Mouse (Mus musculus): ENCODE measurements at regions not wholly inside any gene's neighbourhood (a gene's known extent, or its start where the extent isn't known, plus 50 kb on each side); places are given as distances from the start of the nearest gene placed in this dataset.

DNA sequence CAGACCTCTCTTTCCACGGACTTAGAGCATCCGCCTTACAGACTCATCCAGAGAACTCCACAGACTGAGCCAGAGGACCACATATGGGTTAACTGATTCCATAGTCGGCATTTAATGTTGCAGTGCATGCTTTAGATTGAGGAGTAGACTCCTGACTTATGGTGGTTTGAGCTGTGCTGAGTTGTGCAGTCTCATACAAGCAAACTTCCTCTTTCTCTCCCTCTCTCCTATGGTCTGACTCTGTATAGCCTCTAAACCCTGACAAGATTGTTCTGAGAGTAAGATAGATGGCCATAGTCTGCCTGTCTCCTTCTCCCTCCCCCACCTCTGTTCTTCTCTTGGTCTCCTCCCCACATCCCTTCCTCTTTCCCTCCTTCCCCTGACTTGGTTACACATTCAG lies 616.0 kb downstream of the Ryr2 start:
- no peaks in the 10 kb centered on the region for H3K4me1 ChIP-seq (ENCODE audit: insufficient read depth)
- WGBS: 84% methylated on average over 3 of the region's 3 CpGs
- ATAC-seq: no peak

GRCm38 (mm10) chr13:11483142-11483541 lies 623.6 kb downstream of the Ryr2 start:
- Histone ChIP-seq H3K9ac (no peak overlapping the region), H3K27me3 (ENCODE audit: insufficient read depth, low read length) (no peaks in the 10 kb centered on the region), H3K36me3 (ENCODE audit: insufficient read depth) (no peaks in the 10 kb centered on the region), H3K27ac (ENCODE audit: low read depth, low read length) (no peak overlapping the region), H3K4me2 (ENCODE audit: low read depth) (no peak overlapping the region), H3K4me1 (ENCODE audit: insufficient read depth) (no peaks in the 10 kb centered on the region), H3K4me3 (ENCODE audit: low read depth, low read length) (no peak overlapping the region), H3K9me3 (ENCODE audit: low read length) (no peaks in the 10 kb centered on the region)
- DNase-seq (no peak), ATAC-seq (no peak)
- 55% methylated on average over 1 of the region's 1 CpGs for WGBS
- TF ChIP-seq CTCF (IDR thresholded peaks at IDR 0.05; ENCODE audit: low read depth): no peak

More for the DNA sequence above, 616.0 kb downstream of the Ryr2 start:
- H3K9ac ChIP-seq: no peak overlapping the region
- H3K27me3 ChIP-seq (ENCODE audit: insufficient read depth, low read length): no peaks in the 10 kb centered on the region
- DNase-seq: no peak
- H3K4me3 ChIP-seq (ENCODE audit: low read depth, low read length): no peak overlapping the region
- H3K9me3 ChIP-seq (ENCODE audit: low read length): no peaks in the 10 kb centered on the region
- H3K27ac ChIP-seq (ENCODE audit: low read depth, low read length): no peak overlapping the region
- no peak for TF ChIP-seq CTCF (IDR thresholded peaks at IDR 0.05; ENCODE audit: low read depth)
- no peak overlapping the region for H3K4me2 ChIP-seq (ENCODE audit: low read depth)
- no peaks in the 10 kb centered on the region for H3K36me3 ChIP-seq (ENCODE audit: insufficient read depth)

DNA sequence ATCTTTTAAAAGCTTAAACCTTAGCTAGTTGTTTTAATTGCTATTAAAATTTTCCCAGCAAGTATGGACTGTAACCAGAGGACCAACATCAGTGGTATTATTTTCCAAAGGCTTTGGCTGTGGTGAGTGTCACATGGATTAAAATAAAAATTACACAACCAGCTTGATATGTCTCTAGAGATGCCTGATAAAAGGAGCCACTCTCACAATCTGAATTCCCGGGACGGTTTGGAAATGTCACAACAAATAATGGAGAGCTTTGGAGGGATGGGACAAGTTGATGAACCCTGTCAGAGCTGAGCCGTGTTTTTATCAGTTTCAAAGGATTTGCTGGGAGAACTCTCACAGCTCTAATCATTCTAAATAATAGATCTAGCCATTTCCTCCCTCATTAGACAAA lies 624.0 kb downstream of the Ryr2 start:
- no peaks in the 10 kb centered on the region for H3K36me3 ChIP-seq (ENCODE audit: insufficient read depth)
- no peaks in the 10 kb centered on the region for H3K27me3 ChIP-seq (ENCODE audit: insufficient read depth, low read length)
- H3K9ac ChIP-seq: no peak overlapping the region
- no peak for ATAC-seq
- H3K4me1 ChIP-seq (ENCODE audit: insufficient read depth): no peaks in the 10 kb centered on the region
- no peak overlapping the region for H3K4me3 ChIP-seq (ENCODE audit: low read depth, low read length)
- no peak for DNase-seq
- TF ChIP-seq CTCF (IDR thresholded peaks at IDR 0.05; ENCODE audit: low read depth): no peak
- no peaks in the 10 kb centered on the region for H3K9me3 ChIP-seq (ENCODE audit: low read length)
- WGBS: 22% methylated on average over 3 of the region's 3 CpGs
- H3K4me2 ChIP-seq (ENCODE audit: low read depth): no peak overlapping the region
- no peak overlapping the region for H3K27ac ChIP-seq (ENCODE audit: low read depth, low read length)

DNA sequence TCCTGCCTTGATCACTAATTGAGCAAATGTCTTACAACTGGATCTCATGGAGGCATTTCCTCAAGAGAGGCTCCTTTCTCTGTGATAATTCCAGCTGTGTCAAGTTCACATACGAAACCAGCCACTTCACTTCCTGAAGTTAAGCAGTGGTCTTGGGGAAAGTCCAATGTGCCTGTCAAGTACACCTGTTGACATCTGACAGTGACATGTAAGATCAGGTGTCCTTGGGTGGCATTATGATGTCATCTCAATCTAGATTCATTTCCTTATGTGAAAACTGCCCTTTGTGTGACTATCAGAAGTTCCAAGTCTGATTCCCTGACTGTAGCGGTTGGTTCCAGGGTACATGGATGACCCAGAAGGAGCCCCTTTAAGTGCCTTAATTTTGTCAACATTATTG lies 646.5 kb downstream of the Ryr2 start:
- WGBS: 93% methylated on average over 2 of the region's 2 CpGs
- H3K9ac ChIP-seq: no peak overlapping the region
- no peaks in the 10 kb centered on the region for H3K27me3 ChIP-seq (ENCODE audit: insufficient read depth, low read length)
- no peak overlapping the region for H3K4me2 ChIP-seq (ENCODE audit: low read depth)
- no peaks in the 10 kb centered on the region for H3K36me3 ChIP-seq (ENCODE audit: insufficient read depth)
- ATAC-seq (no peak), DNase-seq (no peak)
- H3K9me3 ChIP-seq (ENCODE audit: low read length): no peaks in the 10 kb centered on the region
- H3K27ac ChIP-seq (ENCODE audit: low read depth, low read length): no peak overlapping the region
- no peaks in the 10 kb centered on the region for H3K4me1 ChIP-seq (ENCODE audit: insufficient read depth)
- H3K4me3 ChIP-seq (ENCODE audit: low read depth, low read length): no peak overlapping the region
- no peak for TF ChIP-seq CTCF (IDR thresholded peaks at IDR 0.05; ENCODE audit: low read depth)

- DNase-seq: no peak
Measured at GRCm38 (mm10) chr13:11455113-11455512, 651.6 kb downstream of the Ryr2 start.

DNA sequence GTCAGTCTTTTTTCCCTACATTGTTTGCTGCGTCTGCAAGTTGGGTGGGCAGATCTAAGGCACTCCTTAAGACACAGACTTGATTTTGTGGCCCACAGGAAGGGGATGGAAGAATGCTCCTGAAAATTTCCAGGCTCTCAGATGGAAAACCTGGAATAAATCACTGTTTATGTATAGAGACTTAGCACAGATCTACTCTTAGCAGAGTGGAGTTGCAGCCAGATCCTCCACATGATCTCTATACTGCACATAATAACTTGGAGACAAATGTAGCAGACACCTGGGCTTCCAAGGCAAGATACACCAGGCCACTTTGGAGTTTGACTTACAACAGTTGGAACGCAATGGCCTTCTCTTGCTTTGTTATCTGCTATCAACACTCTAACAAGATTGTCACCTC lies 654.3 kb downstream of the Ryr2 start:
- ATAC-seq (no peak), DNase-seq (no peak)
- H3K4me3 ChIP-seq (ENCODE audit: low read depth, low read length): no peak overlapping the region
- no peaks in the 10 kb centered on the region for H3K36me3 ChIP-seq (ENCODE audit: insufficient read depth)
- H3K4me2 ChIP-seq (ENCODE audit: low read depth): no peak overlapping the region
- H3K4me1 ChIP-seq (ENCODE audit: insufficient read depth): no peaks in the 10 kb centered on the region
- no peaks in the 10 kb centered on the region for H3K9me3 ChIP-seq (ENCODE audit: low read length)
- 92% methylated on average over 2 of the region's 2 CpGs for WGBS
- no peak overlapping the region for H3K9ac ChIP-seq
- no peak for TF ChIP-seq CTCF (IDR thresholded peaks at IDR 0.05; ENCODE audit: low read depth)
- no peaks in the 10 kb centered on the region for H3K27me3 ChIP-seq (ENCODE audit: insufficient read depth, low read length)
- H3K27ac ChIP-seq (ENCODE audit: low read depth, low read length): no peak overlapping the region

More at GRCm38 (mm10) chr13:11455113-11455512, 651.6 kb downstream of the Ryr2 start:
- H3K36me3 ChIP-seq (ENCODE audit: insufficient read depth): no peaks in the 10 kb centered on the region
- H3K9ac ChIP-seq: no peak overlapping the region
- no peaks in the 10 kb centered on the region for H3K27me3 ChIP-seq (ENCODE audit: insufficient read depth, low read length)
- no peaks in the 10 kb centered on the region for H3K4me1 ChIP-seq (ENCODE audit: insufficient read depth)
- TF ChIP-seq CTCF (IDR thresholded peaks at IDR 0.05; ENCODE audit: low read depth): no peak
- H3K27ac ChIP-seq (ENCODE audit: low read depth, low read length): no peak overlapping the region
- WGBS: 56% methylated on average over 3 of the region's 3 CpGs
- no peak overlapping the region for H3K4me3 ChIP-seq (ENCODE audit: low read depth, low read length)
- H3K4me2 ChIP-seq (ENCODE audit: low read depth): no peak overlapping the region
- ATAC-seq: no peak
- no peaks in the 10 kb centered on the region for H3K9me3 ChIP-seq (ENCODE audit: low read length)

- H3K9me3 ChIP-seq (ENCODE audit: low read length): no peaks in the 10 kb centered on the region
- H3K4me2 ChIP-seq (ENCODE audit: low read depth): no peak overlapping the region
- DNase-seq (peak; percentile 33), ATAC-seq (no peak)
- no peak for TF ChIP-seq CTCF (IDR thresholded peaks at IDR 0.05; ENCODE audit: low read depth)
- no peak overlapping the region for H3K27ac ChIP-seq (ENCODE audit: low read depth, low read length)
- no peak overlapping the region for H3K4me3 ChIP-seq (ENCODE audit: low read depth, low read length)
- H3K27me3 ChIP-seq (ENCODE audit: insufficient read depth, low read length): no peaks in the 10 kb centered on the region
- no peaks in the 10 kb centered on the region for H3K4me1 ChIP-seq (ENCODE audit: insufficient read depth)
- no peaks in the 10 kb centered on the region for H3K36me3 ChIP-seq (ENCODE audit: insufficient read depth)
- WGBS: 67% methylated on average over 7 of the region's 7 CpGs
- no peak overlapping the region for H3K9ac ChIP-seq
Measured at GRCm38 (mm10) chr13:11432465-11433339, 674.0 kb downstream of the Ryr2 start.
